Mouse (Mus musculus) liver, embryonic 16.5 days (tissue): ENCODE measurements around the gene Ttll1. TPM values are rescaled to one million over a fixed set of nuclear protein-coding genes. Genes with fewer than 3 reads are reported as not detected.
A peak's percentile ranks its signal among the peaks of the same experiment; 100 is the strongest.

ENCODE experiments used
- ATAC-seq: fragments of 200-750 bp; cut with Nextera tagmentation; 2 replicates; pipeline ENCODE4 v1.8.0; 2017; ENCODE audit warnings: low read depth, mild to moderate bottlenecking, moderate number of reproducible peaks, moderate library complexity
- H3K27ac ChIP-seq: fragments of 300-500 bp; sonication (generic); 2 replicates; pipeline ENCODE4 v1.5.1; 2014; ENCODE audit warnings: mild to moderate bottlenecking, low read length
- H3K27me3 ChIP-seq: fragments of 300-500 bp; sonication (generic); 2 replicates; pipeline ENCODE4 v1.6.1; 2014; ENCODE audit warnings: low read depth, low read length, mixed read lengths; ENCODE audit not compliant: control insufficient read depth, insufficient read depth
- H3K36me3 ChIP-seq: fragments of 300-500 bp; sonication (generic); 2 replicates; pipeline ENCODE4 v1.6.1; 2014; ENCODE audit warnings: mild to moderate bottlenecking; ENCODE audit not compliant: control insufficient read depth, insufficient read depth
- H3K4me1 ChIP-seq: fragments of 300-500 bp; sonication (generic); 2 replicates; pipeline ENCODE4 v1.6.1; 2014; ENCODE audit warnings: low read depth, low read length, mixed read lengths; ENCODE audit not compliant: control insufficient read depth
- H3K4me2 ChIP-seq: fragments of 300-500 bp; sonication (generic); 2 replicates; pipeline ENCODE4 v1.6.1; 2014; ENCODE audit warnings: low read depth, low read length, mixed read lengths
- H3K4me3 ChIP-seq: fragments of 300-500 bp; sonication (generic); 2 replicates; pipeline ENCODE4 v1.5.1; 2014; ENCODE audit warnings: low read depth, mild to moderate bottlenecking, low read length
- H3K9ac ChIP-seq: fragments of 300-500 bp; sonication (generic); 2 replicates; pipeline ENCODE4 v1.6.1; 2014; ENCODE audit warnings: low read depth, low read length
- H3K9me3 ChIP-seq: fragments of 300-500 bp; sonication (generic); replicated peaks from 2 replicates; pipeline ENCODE4 v1.6.1; 2016; ENCODE audit warnings: low read length; ENCODE audit not compliant: control insufficient read depth
- WGBS: fragments of 180-500 bp; shearing (Covaris S2); extraction: QIAGEN DNeasy Blood & Tissue Kit; methylation state at CpG from one replicate; pipeline ENCODE4 v1.1.7; 2014; ENCODE audit not compliant: insufficient replicate concordance; 5-methylcytosine and 5-hydroxymethylcytosine counted together
- polyA plus RNA-seq: library from polyadenylated mRNA; unstranded; fragments of >200 nt; fragmentation: Nextera tagmentation; extraction: Ambion mirVana; gene quantifications from 2 replicates; pipeline ENCODE4 v1.2.1, GENCODE M21; 2015

Ttll1 gene
- polyA plus RNA-seq, 1 experiment from 2014 or later, result 4.7 TPM

DNA sequence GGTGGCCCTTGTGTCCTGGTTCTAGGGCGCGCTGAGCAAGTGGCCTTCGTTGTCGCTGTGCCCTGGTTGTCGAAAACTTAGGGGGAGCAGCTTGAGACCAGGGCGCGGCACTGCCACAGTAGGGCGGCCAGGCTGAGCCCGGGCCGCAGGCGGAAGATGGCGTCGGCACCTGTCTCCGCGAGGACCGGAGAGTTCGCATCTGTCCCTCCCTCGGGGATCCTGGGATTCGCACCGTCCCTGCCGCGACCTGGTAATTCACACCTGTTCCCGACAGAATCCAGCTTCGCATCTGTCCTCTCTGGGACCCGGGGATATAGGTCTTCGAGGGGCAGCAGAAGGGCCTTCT is 16.4 kb upstream of the Ttll1 start:
- peak; percentile 7; the same call in 1 of the 2 replicates for ATAC-seq

DNA sequence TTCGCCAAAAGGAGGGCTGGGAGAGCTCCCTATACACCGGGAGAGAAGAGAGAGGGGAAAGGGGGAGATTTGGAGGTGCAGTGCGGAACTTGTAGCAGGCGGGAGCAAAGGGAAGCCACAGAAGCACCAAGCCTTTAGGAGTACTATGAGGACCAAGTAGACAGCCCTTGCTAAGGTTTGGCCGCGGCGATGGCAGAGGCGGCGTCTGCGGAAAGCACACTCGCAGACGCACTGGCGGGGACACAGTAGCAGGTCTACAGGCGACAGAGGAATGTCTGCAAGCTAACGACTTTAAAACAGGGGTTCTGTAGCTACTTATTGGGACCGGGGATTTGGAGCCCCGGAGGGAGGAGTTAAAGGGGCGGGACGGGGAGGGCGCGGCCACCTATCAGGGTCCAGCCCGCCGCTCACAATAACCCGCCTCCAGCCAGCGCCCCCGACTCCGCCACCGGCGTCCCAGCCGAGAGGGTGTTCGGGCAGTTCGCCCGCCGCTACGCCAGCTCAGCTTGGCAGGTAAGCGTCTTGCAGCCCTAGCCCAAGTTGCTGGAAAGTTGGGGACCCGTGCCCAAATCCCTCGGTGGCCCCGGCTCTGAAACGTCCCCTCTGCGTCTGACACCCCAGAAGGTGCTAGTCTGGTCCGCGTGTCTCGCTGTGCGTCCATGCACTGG is 15.9 kb upstream of the Ttll1 start, which contains the start of gene Bik:
Gene Bik, plus strand, starts transcription at position 439 of the 668 bp plus-strand sequence.
- WGBS, result under 1% methylated on average over 45 of the region's 45 CpGs
- peak within 1 kb of the TSS; percentile 62 for H3K4me3 ChIP-seq
- peak; percentile 70 for ATAC-seq

More for the DNA sequence above, 16.4 kb upstream of the Ttll1 start:
- peak overlapping the region; percentile 83 for H3K4me2 ChIP-seq
- 3% methylated on average over 26 of the region's 26 CpGs for WGBS
- no peaks in the 10 kb centered on the region for H3K36me3 ChIP-seq
- H3K9ac ChIP-seq, result peak overlapping the region; percentile 45; the same call in 1 of the 2 replicates
- peaks cover 21% of the 10 kb centered on the region for H3K4me1 ChIP-seq
- peaks cover 72% of the 10 kb centered on the region for H3K27me3 ChIP-seq
- no peaks in the 10 kb centered on the region for H3K9me3 ChIP-seq
- H3K27ac ChIP-seq, result no peak overlapping the region
- H3K4me3 ChIP-seq, result peak overlapping the region; percentile 62

DNA sequence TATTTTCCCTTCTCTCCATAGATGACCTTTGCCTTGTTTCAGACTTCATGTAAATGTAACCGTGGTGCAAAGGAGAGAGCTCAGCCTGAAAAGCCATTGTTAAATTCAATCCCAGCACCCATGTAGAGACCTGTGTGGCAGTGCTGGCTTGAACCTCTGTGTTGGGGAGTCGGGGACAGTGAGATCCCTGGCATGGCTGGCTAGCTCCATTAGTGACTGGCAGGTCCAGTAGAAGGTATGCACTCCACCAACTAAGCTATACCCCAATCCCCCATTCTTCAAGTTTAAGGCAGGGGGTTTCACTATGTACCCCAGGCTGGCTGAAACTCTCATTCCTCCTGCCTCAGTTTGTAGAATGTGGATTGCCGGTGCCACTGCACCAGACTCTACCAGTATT is 13.6 kb upstream of the Ttll1 start:
- H3K36me3 ChIP-seq, result no peaks in the 10 kb centered on the region
- no peak overlapping the region for H3K4me3 ChIP-seq
- no peak overlapping the region for H3K27ac ChIP-seq
- 63% methylated on average over 3 of the region's 3 CpGs for WGBS
- no peaks in the 10 kb centered on the region for H3K9me3 ChIP-seq
- H3K27me3 ChIP-seq, result peaks cover 55% of the 10 kb centered on the region
- no peak overlapping the region for H3K4me2 ChIP-seq
- H3K4me1 ChIP-seq, result peaks cover 17% of the 10 kb centered on the region
- no peak overlapping the region for H3K9ac ChIP-seq
- ATAC-seq, result no peak

More for the DNA sequence above, 15.9 kb upstream of the Ttll1 start, which contains the start of gene Bik:
- Histone ChIP-seq H3K36me3 (no peaks in the 10 kb centered on the region), H3K4me2 (peak within 1 kb of the TSS; percentile 83), H3K27ac (no peak within 1 kb of the TSS), H3K9me3 (no peaks in the 10 kb centered on the region), H3K9ac (peak within 1 kb of the TSS; percentile 45; the same call in 1 of the 2 replicates), H3K4me1 (peaks cover 21% of the 10 kb centered on the region), H3K27me3 (peaks cover 70% of the 10 kb centered on the region)

DNA sequence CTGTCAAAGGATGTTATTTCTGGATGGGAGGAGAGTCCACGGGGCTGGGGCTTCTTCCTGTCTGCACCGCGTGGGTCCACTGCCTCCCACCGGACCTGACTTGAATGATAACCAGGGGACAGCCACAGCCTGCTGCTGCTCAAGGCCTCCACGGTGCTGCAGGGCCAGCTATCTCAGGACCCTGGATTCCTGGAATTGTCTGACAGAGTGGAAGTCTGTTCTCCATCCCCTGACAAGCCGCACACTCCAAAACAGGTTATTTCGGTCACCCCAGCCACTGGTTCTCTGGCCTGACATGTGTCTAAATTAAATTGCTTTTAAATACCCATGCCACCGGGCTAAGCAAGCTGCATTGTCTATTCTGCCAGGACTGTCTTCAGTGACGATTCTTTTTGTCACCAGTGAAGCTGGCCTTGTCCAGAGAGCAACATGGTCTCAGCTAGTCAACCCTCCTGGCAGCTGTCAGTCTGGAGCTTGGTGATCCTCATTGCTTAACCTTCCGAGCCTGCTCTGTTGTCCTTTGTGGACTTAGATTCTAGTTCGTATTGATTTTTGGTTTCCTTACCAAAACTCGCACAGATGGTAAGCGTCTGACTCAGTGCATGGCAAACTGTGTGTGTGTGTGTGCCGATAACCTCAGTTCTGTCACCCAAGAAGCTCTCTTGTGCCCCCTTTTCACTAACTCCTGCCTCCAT is 13.1 kb upstream of the Ttll1 start:
- Histone ChIP-seq H3K4me3 (no peak overlapping the region), H3K27me3 (peaks cover 50% of the 10 kb centered on the region), H3K9me3 (no peaks in the 10 kb centered on the region), H3K4me2 (no peak overlapping the region), H3K9ac (no peak overlapping the region), H3K36me3 (no peaks in the 10 kb centered on the region), H3K27ac (no peak overlapping the region), H3K4me1 (peaks cover 17% of the 10 kb centered on the region)
- 37% methylated on average over 14 of the region's 14 CpGs for WGBS
- peak; percentile 20; the same call in 1 of the 2 replicates for ATAC-seq

DNA sequence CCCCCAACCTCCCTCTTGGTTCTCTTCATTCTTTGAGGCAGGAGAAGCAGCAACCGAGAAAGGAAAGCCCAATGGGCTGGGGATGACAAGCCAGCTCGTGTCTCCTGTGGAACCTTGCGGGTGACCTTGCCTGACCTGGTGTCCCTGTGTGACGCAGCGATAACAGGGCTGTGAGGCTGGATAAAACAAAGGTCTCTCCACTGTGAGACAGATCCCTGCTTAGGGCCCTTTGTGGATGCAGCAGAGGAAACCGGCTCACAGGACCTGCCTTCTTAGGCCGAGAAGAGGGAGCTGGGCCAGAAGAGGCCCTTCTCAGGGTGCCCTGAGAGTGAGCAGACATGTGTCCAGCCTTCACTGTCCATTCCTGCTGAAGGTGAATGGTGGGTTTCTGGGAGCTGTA is 12.5 kb upstream of the Ttll1 start:
- Histone ChIP-seq H3K9me3 (no peaks in the 10 kb centered on the region), H3K4me3 (no peak overlapping the region), H3K9ac (no peak overlapping the region), H3K4me1 (peaks cover 17% of the 10 kb centered on the region), H3K27me3 (peaks cover 44% of the 10 kb centered on the region), H3K36me3 (no peaks in the 10 kb centered on the region), H3K4me2 (no peak overlapping the region), H3K27ac (no peak overlapping the region)
- 33% methylated on average over 7 of the region's 7 CpGs for WGBS
- ATAC-seq, result peak; percentile 19; the same call in 1 of the 2 replicates

DNA sequence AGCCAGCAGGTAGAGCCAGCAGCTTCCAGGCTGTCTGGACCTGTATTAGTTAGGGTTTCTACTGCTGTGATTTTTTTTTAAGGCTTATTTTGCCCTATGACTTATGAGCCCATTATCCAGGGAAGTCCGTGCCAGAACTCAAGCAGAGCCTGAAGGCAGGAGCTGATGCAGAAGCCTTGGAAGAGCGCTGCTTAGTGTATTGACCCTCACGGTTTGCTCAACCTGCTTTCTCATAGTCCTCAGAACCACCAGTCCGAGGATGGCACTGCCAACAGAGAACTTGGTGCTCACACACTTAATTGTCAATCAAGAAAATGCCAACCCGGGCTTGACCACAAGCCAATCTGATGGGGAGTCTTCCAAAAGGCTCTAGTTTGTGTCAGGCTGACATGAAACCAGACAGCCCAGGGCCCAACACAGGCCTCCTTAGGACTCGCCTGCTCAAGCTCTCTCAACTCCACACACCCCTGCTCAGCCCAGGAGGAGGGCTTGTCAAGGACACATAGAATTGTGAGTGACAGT is 10.2 kb upstream of the Ttll1 start:
- no peaks in the 10 kb centered on the region for H3K36me3 ChIP-seq
- H3K4me1 ChIP-seq, result peaks cover 8% of the 10 kb centered on the region
- H3K9me3 ChIP-seq, result no peaks in the 10 kb centered on the region
- no peak overlapping the region for H3K4me2 ChIP-seq
- 63% methylated on average over 6 of the region's 6 CpGs for WGBS
- peaks cover 21% of the 10 kb centered on the region for H3K27me3 ChIP-seq
- H3K9ac ChIP-seq, result no peak overlapping the region
- no peak overlapping the region for H3K27ac ChIP-seq
- no peak overlapping the region for H3K4me3 ChIP-seq
- ATAC-seq, result no peak

DNA sequence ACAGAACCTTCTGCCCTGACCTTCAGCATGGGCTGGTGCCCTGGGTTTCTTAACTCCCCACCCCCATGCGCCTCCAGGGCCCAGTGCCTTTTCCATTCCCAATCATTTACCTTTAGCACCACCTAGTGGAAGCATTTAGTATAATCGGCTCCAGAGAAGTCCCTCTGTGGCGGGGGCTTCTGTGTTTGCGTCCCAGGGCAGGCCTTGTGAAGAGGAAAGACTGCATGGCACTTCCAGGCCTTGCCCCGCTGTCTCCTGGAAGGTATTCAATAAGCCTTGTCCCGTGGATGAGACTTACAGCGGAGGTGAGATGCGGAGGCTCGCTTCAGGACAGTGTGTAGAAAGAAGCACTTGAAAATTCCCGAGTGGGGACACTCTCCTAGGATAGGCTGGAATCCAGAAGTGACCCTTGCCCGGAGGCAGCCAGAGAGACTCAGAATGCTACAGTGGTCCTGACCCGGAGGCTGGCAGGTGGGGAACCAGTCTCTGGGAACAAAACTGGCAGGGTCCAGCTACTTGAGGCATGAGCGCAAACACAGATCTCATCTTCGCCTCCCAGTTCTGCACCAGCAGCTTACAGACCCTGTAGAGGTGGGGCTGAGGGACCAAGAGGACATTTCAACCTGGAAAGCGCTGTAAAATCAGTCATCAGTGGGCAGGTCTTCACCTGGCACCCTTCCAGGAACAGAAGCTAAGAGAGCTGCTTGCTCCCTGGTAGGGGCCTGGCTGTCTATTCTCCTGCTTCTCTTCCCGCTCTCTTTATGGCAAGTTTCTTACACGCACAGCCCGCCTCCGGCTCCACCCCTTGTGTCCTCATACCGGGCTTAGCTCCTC is 7.7 kb upstream of the Ttll1 start:
- H3K27me3 ChIP-seq, result no peaks in the 10 kb centered on the region
- no peak overlapping the region for H3K4me2 ChIP-seq
- no peak overlapping the region for H3K27ac ChIP-seq
- no peaks in the 10 kb centered on the region for H3K36me3 ChIP-seq
- peaks cover 3% of the 10 kb centered on the region; the same call in 1 of the 2 replicates for H3K4me1 ChIP-seq
- no peak overlapping the region for H3K9ac ChIP-seq
- H3K9me3 ChIP-seq, result no peaks in the 10 kb centered on the region
- H3K4me3 ChIP-seq, result no peak overlapping the region
- WGBS, result 32% methylated on average over 20 of the region's 20 CpGs
- peak; percentile 30; the same call in 1 of the 2 replicates for ATAC-seq

DNA sequence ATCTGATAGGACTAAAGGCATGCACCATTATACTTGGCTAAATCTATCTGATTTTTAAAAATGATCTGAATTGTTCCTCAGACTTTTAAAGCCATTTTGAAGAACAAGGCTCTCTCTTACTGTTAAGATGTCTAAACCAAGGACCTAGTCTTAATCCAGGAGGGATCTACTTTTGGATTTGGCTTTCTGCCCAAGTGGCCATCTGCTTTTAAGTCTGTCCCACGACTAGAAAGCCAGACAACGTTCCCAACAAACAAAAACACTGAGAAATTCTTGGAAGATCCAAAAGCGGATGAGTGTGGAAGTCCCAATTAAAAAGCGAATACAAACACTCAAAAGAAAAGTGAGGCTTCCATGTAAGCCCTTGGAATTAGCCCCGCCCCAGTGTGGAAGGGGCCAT is 4.3 kb upstream of the Ttll1 start:
- no peak overlapping the region for H3K4me2 ChIP-seq
- ATAC-seq, result no peak
- no peak overlapping the region for H3K4me3 ChIP-seq
- no peak overlapping the region for H3K27ac ChIP-seq
- H3K9me3 ChIP-seq, result no peaks in the 10 kb centered on the region
- no peaks in the 10 kb centered on the region for H3K36me3 ChIP-seq
- WGBS, result 53% methylated on average over 5 of the region's 5 CpGs
- H3K27me3 ChIP-seq, result no peaks in the 10 kb centered on the region
- H3K9ac ChIP-seq, result no peak overlapping the region
- peaks cover 9% of the 10 kb centered on the region for H3K4me1 ChIP-seq
